Mouse (Mus musculus) urinary bladder, postnatal 36 days (tissue): ENCODE data around the gene Gm3099.
"Not testable (repeated sequence)": the region's sequence is repeated elsewhere in the genome, so short reads cannot be mapped to it uniquely, and the experiment has no call there.

Experiments used
- DNase-seq, 2 experiments: peaks; one replicate each; pipeline ENCODE4 v3.0.0; 2022; ENCODE audit warnings: low spot score in 2 of 2, mixed read lengths in 1 of 2

The Gm3099 gene

DNA sequence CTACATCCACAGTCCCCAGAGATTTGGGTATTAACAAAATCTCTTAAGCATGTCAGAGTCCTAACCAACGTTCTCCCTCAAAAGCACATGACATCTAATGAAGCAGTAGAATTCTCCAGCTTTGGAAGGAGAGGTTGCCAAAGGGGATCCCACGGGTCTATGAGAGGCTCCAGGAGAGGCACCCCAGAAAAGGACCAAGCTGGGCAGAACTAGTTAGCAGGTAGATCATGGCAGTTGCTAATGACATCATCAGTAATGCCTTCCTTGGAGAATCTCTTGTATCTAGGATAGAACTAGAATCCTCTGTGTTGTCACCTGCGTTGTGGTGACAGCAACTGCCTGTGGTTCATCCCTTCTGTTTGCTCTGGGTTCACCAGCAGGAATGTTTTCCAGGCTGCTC, at the start of gene Gm3099:
Gm3099 (plus strand) TSS at position 301 of the 400 bp plus-strand sequence.
- DNase-seq: not testable (repeated sequence)

DNA sequence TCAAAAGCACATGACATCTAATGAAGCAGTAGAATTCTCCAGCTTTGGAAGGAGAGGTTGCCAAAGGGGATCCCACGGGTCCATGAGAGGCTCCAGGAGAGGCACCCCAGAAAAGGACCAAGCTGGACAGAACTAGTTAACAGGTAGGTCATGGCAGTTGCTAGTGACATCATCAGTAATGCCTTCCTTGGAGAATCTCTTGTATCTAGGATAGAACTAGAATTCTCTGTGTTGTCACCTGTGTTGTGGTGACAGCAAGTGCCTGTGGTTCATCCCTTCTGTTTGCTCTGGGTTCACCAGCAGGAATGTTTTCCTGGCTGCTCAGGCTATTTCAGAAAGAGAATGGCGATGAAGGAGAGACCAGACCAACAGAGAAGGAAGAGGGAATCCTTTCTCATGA, 34.9 kb upstream of the Gm3099 start, which contains the start of gene Gm3095:
Gm3095 (plus strand) TSS at position 301 of the 400 bp plus-strand sequence.
- not testable (repeated sequence) for DNase-seq

DNA sequence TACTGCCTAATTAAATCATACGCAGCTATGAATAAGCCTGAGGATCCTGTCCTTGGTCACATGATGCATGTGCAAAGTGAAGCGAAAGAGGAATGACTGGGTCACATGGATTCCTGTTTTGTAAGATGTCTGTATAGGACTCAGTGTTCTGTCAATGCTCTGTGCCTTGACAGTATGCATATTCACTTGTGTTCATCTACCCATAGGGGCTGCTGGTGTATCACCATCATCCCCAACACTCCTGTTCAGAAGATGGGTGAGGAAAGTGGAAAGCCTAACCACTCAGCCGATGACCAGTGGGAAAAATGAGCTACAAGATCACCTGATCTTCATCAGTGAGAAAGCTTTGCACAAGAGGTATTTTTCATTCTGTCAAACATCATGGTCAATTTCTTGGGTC, 25.4 kb downstream of the Gm3099 start, which contains the start of gene Gm5796:
Gm5796 (plus strand) TSS at position 301 of the 400 bp plus-strand sequence.
- not testable (repeated sequence) for DNase-seq
